Mouse (Mus musculus) embryonic facial prominence, embryonic 14.5 days (tissue): Measurements from ENCODE around the gene Angptl7. TPM values are rescaled to one million over a fixed set of nuclear protein-coding genes. Genes with fewer than 3 reads are reported as not detected.
A peak's percentile ranks its signal among the peaks of the same experiment; 100 is the strongest.

Experiments
- ATAC-seq: fragments of 200-750 bp; cut with Nextera tagmentation; 2 replicates; pipeline ENCODE4 v1.8.0; 2017; ENCODE audit warnings: low read depth, moderate number of reproducible peaks, moderate TSS enrichment
- DNase-seq: peaks from one replicate; pipeline ENCODE4 v3.0.0-alpha.2; 2015; ENCODE audit warnings: low spot score
- H3K27ac ChIP-seq: fragments of 300-500 bp; sonication (generic); replicated peaks from 2 replicates; pipeline ENCODE4 v1.5.1; 2014; ENCODE audit warnings: low read depth, mild to moderate bottlenecking, low read length, moderate library complexity
- H3K27me3 ChIP-seq: fragments of 300-500 bp; sonication (generic); replicated peaks from 2 replicates; pipeline ENCODE4 v1.6.1; 2014; ENCODE audit warnings: low read length; ENCODE audit not compliant: control insufficient read depth, insufficient read depth
- H3K36me3 ChIP-seq: fragments of 300-500 bp; sonication (generic); 2 replicates; pipeline ENCODE4 v1.6.1; 2014; ENCODE audit warnings: low read length, mixed read lengths; ENCODE audit not compliant: control insufficient read depth, insufficient read depth
- H3K4me1 ChIP-seq: fragments of 300-500 bp; sonication (generic); 2 replicates; pipeline ENCODE4 v1.6.1; 2014; ENCODE audit warnings: antibody characterized with exemption, low read length; ENCODE audit not compliant: control insufficient read depth, insufficient read depth
- H3K4me2 ChIP-seq: fragments of 300-500 bp; sonication (generic); 2 replicates; pipeline ENCODE4 v1.6.1; 2014; ENCODE audit warnings: low read depth, mild to moderate bottlenecking, low read length, moderate library complexity, mixed read lengths
- H3K4me3 ChIP-seq: fragments of 300-500 bp; sonication (generic); 2 replicates; pipeline ENCODE4 v1.5.1; 2014; ENCODE audit warnings: low read depth, mild to moderate bottlenecking, low read length
- H3K9ac ChIP-seq: fragments of 300-500 bp; sonication (generic); 2 replicates; pipeline ENCODE4 v1.6.1; 2014; ENCODE audit warnings: low read depth, mild to moderate bottlenecking, low read length, moderate library complexity, mixed read lengths
- H3K9me3 ChIP-seq: fragments of 300-500 bp; sonication (generic); 2 replicates; pipeline ENCODE4 v1.6.1; 2016; ENCODE audit warnings: low read length; ENCODE audit not compliant: control insufficient read depth
- WGBS: fragments of 180-500 bp; shearing (Covaris S2); extraction: QIAGEN DNeasy Blood & Tissue Kit; methylation state at CpG from one replicate; pipeline ENCODE4 v1.1.7; 2014; 5-methylcytosine and 5-hydroxymethylcytosine counted together
- polyA plus RNA-seq: library from polyadenylated mRNA; unstranded; fragments of >200 nt; fragmentation: Nextera tagmentation; extraction: Ambion mirVana; gene quantifications from 2 replicates; pipeline ENCODE4 v1.2.1, GENCODE M21; 2014

The Angptl7 gene
- polyA plus RNA-seq, 1 experiment from 2014 or later = 4.8 TPM

- Histone ChIP-seq H3K9ac (no peak overlapping the region), H3K4me3 (no peak overlapping the region), H3K4me2 (no peak overlapping the region), H3K27me3 (no peaks in the 10 kb centered on the region), H3K36me3 (peaks cover 96% of the 10 kb centered on the region), H3K4me1 (no peaks in the 10 kb centered on the region), H3K9me3 (no peaks in the 10 kb centered on the region), H3K27ac (no peak overlapping the region)
- ATAC-seq (no peak), DNase-seq (no peak)
- 77% methylated on average over 2 of the region's 2 CpGs for WGBS
Observed at GRCm38 (mm10) chr4:148487841-148488240, 12.4 kb downstream of the Angptl7 start.

GRCm38 (mm10) chr4:148484511-148484910 lies 15.7 kb downstream of the Angptl7 start:
- no peak for DNase-seq
- ATAC-seq = no peak
- H3K4me3 ChIP-seq = no peak overlapping the region
- no peak overlapping the region for H3K9ac ChIP-seq
- no peak overlapping the region for H3K4me2 ChIP-seq
- H3K4me1 ChIP-seq = no peaks in the 10 kb centered on the region
- WGBS = 95% methylated on average over 12 of the region's 12 CpGs
- H3K27ac ChIP-seq = no peak overlapping the region
- H3K36me3 ChIP-seq = peaks cover 95% of the 10 kb centered on the region
- H3K9me3 ChIP-seq = no peaks in the 10 kb centered on the region
- H3K27me3 ChIP-seq = no peaks in the 10 kb centered on the region

GRCm38 (mm10) chr4:148481557-148482168 lies 18.6 kb downstream of the Angptl7 start:
- WGBS = 74% methylated on average over 2 of the region's 2 CpGs
- Histone ChIP-seq H3K9me3 (no peaks in the 10 kb centered on the region), H3K36me3 (peaks cover 96% of the 10 kb centered on the region), H3K4me1 (no peaks in the 10 kb centered on the region), H3K4me3 (no peak overlapping the region), H3K4me2 (no peak overlapping the region), H3K27me3 (no peaks in the 10 kb centered on the region), H3K9ac (no peak overlapping the region), H3K27ac (no peak overlapping the region)
- ATAC-seq = peak; percentile 77; the same call in 1 of the 2 replicates
- DNase-seq = peak; percentile 42

- Histone ChIP-seq H3K27ac (no peak overlapping the region), H3K9ac (no peak overlapping the region), H3K27me3 (no peaks in the 10 kb centered on the region), H3K4me1 (no peaks in the 10 kb centered on the region), H3K4me3 (no peak overlapping the region), H3K9me3 (no peaks in the 10 kb centered on the region), H3K36me3 (peaks cover 96% of the 10 kb centered on the region), H3K4me2 (no peak overlapping the region)
- no peak for ATAC-seq
- 95% methylated on average over 2 of the region's 2 CpGs for WGBS
- no peak for DNase-seq
Observed at GRCm38 (mm10) chr4:148480245-148480644, 20.0 kb downstream of the Angptl7 start.

- Histone ChIP-seq H3K4me3 (no peak overlapping the region), H3K9me3 (no peaks in the 10 kb centered on the region), H3K36me3 (peaks cover 89% of the 10 kb centered on the region), H3K9ac (no peak overlapping the region), H3K27me3 (no peaks in the 10 kb centered on the region), H3K27ac (no peak overlapping the region), H3K4me1 (no peaks in the 10 kb centered on the region), H3K4me2 (no peak overlapping the region)
- no peak for DNase-seq
- ATAC-seq = no peak
- WGBS = 88% methylated on average over 5 of the region's 5 CpGs
Observed at GRCm38 (mm10) chr4:148473496-148473895, 26.8 kb downstream of the Angptl7 start.

DNA sequence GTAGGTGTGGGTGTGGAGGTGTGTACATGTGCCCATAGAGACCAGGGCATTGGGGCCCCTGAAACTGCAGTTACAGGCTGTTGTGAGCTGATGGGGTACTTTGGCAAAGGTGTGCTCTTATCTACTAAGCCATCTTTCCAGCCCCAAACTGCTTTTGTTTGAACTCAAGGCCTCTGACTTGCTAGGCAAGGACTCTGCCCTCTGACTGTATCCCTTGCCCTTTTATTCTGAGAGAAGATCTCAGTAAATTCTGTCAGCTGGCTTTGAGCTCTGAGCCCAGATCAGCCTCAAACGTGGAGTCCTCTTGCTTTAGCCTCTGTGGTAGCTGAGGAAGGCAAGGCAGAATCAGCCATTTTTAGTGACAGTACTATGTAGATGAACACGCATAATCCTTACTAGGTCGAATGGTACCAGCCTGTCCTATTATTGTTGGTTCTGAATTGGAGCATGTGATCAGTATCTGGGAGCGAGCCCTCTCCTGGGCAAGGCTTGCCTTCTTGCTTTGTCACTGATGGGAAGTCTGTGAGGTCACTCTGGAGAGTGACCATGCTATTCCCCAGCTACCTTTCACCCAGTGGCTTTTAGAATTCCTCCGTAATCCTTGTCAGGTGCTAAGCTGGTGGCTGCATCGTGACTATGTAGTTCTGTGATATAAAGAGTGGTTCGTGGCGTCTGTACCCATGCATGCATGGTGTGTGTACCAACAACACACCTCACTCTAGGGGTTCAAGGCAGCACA lies 27.7 kb downstream of the Angptl7 start:
- Histone ChIP-seq H3K36me3 (peaks cover 90% of the 10 kb centered on the region), H3K4me1 (no peaks in the 10 kb centered on the region), H3K27ac (no peak overlapping the region), H3K4me2 (no peak overlapping the region), H3K9ac (no peak overlapping the region), H3K9me3 (no peaks in the 10 kb centered on the region), H3K27me3 (no peaks in the 10 kb centered on the region), H3K4me3 (no peak overlapping the region)
- DNase-seq (no peak), ATAC-seq (no peak)
- WGBS = 83% methylated on average over 8 of the region's 8 CpGs

DNA sequence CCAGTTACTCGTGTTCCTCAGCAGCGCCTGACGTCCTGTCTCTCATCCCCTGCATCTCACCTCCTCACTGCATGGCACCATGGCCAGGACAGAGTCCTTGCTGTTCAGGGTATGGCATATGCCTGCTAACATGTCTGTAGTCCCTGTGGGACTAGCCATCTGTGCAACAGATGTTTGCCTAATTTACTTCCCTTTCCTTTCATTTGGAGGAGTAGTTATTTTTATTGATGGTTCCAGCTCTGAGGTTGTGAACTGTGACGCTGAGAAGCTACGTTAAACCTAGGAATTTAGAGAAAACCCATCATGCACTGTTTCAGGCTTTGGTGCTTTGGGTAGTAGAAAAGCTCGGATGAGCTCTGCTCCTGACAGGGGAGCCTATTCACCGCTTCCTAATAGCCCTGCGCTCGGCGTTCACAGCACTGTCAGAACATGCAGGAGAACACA lies 28.9 kb downstream of the Angptl7 start:
- no peak overlapping the region for H3K9ac ChIP-seq
- peak; percentile 36 for DNase-seq
- WGBS = 56% methylated on average over 10 of the region's 10 CpGs
- H3K36me3 ChIP-seq = peaks cover 88% of the 10 kb centered on the region
- no peaks in the 10 kb centered on the region for H3K27me3 ChIP-seq
- H3K27ac ChIP-seq = peak overlapping the region; percentile 25
- no peaks in the 10 kb centered on the region for H3K4me1 ChIP-seq
- H3K9me3 ChIP-seq = no peaks in the 10 kb centered on the region
- no peak overlapping the region for H3K4me2 ChIP-seq
- peak; percentile 62 for ATAC-seq
- H3K4me3 ChIP-seq = no peak overlapping the region

- no peak for ATAC-seq
- no peak overlapping the region for H3K4me3 ChIP-seq
- H3K36me3 ChIP-seq = peaks cover 88% of the 10 kb centered on the region
- H3K9ac ChIP-seq = no peak overlapping the region
- no peaks in the 10 kb centered on the region for H3K27me3 ChIP-seq
- H3K4me1 ChIP-seq = no peaks in the 10 kb centered on the region
- 85% methylated on average over 11 of the region's 11 CpGs for WGBS
- H3K27ac ChIP-seq = no peak overlapping the region
- DNase-seq = no peak
- no peak overlapping the region for H3K4me2 ChIP-seq
- H3K9me3 ChIP-seq = no peaks in the 10 kb centered on the region
Observed at GRCm38 (mm10) chr4:148469487-148470252, 30.6 kb downstream of the Angptl7 start.
